Mouse (Mus musculus) small intestine, adult 2 months (tissue): ENCODE results near the gene Osbpl3.

Experiments used
- CTCF ChIP-seq: fragments of 200-500 bp; IDR thresholded peaks from 2 replicates; pipeline ENCODE4 v1.5.1; 2012; ENCODE audit warnings: low read depth, mild to moderate bottlenecking, control low read depth, inconsistent platforms, low read length, moderate library complexity, mixed read lengths; ENCODE audit not compliant: insufficient replicate concordance, insufficient read length; ENCODE audit errors: extremely low read depth
- POLR2A ChIP-seq: fragments of 200-500 bp; IDR thresholded peaks from 2 replicates; pipeline ENCODE4 v1.6.1; 2012; ENCODE audit warnings: low read depth, mild to moderate bottlenecking, control low read depth, inconsistent platforms, low read length, moderate library complexity

DNA sequence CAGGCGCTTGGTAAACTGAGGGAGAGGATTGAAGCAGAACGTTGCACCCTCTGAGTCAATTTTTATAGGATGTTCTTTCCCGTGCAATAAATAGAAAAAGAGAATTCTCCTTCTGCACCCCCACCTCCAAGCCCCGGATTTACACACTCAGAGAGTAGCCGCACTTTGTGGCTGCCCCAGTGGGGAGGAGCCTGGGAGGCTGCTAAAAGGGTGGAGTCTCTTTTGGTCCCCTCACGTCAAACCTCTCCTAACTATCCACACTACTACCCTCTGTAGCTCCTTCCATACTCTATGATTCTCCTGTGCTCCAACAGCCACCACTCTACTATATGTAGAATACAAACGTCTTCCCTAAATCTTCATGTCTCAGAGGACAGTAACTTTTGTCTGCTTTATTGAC lies 193.7 kb downstream of the Osbpl3 start:
- TF ChIP-seq POLR2A = no peak
- TF ChIP-seq CTCF = no peak
